Mouse (Mus musculus) gastrocnemius, postnatal 10 days (tissue): ENCODE measurements around the gene Rac1. TPM values are rescaled to one million over a fixed set of nuclear protein-coding genes. Genes with fewer than 3 reads are reported as not detected.
A peak's percentile ranks its signal among the peaks of the same experiment; 100 is the strongest.

Source experiments
- DNase-seq: peaks from one replicate; pipeline ENCODE4 v3.0.0; 2021; ENCODE audit warnings: mixed read lengths
- total RNA-seq, 2 experiments: library from RNA; stranded (reverse); gene quantifications; 2 replicates each; pipeline ENCODE4 v1.2.3; 2021

The Rac1 gene
- total RNA-seq, 2 experiments from 2014 or later = 237 to 250 TPM

DNA sequence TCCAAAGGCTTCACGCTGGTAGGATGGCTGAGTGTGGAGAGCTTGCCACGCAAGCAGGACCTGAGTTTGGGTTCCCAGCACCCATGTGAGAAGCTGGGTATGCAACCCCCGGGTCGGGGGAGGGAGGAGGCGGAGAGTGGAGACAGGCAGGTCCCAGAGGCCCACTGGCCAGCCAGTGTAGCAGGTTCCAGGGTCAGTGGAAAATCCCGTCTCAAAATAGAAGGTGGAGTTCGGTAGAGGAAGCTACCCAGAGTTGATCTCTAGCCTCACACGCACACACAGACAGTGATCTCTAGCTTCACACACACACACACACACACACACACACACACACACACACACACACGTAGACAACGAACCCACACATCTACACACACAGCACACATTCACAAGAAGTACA lies 34.7 kb downstream of the Rac1 start:
- DNase-seq = no peak

DNA sequence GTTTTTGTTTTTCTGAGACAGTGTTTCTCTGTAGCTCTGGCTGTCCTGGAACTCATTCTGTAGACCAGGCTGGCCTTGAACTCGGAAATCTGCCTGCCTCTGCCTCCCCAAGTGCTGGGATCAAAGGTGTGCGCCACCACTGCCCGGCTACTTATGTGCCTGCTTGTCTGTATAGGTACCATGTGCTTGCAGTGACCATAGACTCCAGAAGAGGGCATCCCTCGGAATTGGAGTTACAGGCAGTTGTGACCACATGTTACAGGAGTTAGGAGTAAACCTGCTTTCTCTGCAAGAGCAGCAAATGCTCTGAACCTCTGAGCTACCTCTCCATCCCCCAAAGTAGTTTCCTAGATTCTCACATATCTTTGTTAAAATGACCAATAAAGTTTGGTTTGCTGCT lies 36.1 kb downstream of the Rac1 start:
- DNase-seq = no peak

DNA sequence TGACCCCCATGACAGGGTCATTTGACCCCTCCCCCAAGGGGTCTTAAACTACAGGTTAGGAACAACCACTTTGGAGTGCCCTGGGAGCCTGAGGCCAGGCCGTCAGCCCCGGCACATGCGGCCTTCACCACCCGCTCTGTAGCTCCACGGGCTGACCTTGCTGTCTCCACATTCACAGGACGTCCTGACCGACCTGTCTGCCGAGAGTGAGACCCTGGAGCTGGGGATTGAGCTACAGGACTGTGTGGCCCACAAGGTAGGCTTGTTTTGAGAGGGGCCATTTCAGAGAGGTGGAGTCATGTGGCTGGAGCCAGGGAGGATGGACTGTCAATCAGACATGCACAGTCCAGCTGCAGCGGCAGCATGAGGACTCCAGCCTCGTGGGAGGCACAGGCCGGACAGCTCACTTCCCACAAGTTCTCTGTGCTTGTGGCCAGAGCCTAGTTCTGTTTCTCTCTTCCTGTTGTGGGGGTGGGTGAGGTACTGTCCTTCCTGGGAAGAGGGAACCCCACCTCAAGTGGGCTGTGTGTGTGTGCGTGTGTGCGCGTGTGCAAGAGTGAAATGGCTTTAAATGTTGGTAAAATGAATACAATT lies 38.0 kb downstream of the Rac1 start:
- DNase-seq = no peak

DNA sequence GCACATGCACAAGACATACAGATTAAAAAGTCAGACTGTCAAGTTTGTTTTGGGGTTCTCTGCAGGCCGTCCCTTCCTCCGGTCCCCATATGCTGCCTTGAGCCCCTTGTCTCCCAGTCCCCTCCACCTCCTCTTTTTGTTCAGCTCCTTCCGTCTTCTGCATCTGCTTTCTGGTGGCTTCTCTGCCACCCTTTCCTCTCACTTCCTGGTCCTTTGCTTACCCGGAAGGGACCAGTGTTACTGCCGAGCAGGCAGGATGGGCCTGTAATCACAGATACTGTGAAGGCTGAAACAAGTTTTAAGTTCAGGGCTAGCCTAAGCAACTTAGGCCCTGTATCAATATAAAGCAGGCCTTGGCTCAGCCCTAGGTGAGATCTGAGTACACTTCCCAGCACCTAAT lies 39.8 kb downstream of the Rac1 start:
- no peak for DNase-seq

DNA sequence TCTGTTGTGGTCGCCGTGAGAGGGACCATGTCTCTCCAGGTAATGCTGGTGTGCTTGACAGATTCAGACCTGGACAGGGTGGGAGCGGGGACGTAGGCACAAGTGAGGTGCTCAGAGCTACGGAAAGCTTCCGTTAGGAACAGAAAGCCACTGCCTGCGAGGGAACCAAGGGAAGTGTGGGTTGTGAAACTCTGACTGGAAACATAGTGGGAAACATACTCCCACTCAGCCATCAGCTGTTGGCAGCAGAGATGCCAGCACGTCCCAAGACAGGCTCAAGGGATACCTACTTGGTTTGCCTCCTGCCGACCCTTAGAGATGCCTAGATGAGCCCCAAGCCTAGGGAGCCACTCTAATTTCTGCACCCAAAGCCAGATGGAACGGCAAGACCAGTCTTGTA lies 40.6 kb downstream of the Rac1 start:
- DNase-seq = no peak

DNA sequence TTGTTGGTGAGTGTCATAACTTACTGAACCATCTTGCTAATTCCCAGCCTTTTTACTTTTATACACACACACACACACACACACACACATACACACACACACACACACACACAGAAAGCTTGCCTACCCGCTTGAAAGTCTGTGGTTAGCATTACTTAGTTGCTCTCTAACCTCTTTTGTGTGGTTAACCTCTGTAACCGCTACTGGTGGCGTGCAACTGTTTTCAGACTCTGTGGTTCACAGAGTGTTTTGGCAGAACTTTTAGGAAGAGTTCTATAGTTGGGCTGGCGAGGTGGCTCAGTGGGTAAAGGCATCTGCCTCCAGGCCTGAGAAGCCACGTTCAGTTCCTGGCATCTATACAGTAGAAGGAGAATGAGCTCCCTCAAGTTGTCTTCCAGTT lies 42.9 kb downstream of the Rac1 start:
- DNase-seq = no peak

DNA sequence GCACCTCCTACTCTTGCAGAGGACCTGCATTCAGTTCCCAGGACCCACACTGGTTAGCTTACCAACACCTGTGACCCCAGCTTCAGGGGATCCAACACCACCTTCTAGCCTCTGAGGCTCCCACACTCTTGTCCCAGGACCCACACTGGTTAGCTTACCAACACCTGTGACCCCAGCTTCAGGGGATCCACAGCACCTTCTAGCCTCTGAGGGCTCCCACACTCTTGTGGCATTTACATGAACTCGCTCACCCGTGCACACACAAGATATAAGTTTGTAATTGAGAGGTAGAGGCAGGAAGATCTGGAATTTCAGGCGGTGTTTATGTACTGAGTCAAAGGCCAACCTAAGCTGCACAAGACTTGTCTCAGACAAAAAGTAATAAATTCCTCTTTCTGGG lies 49.9 kb downstream of the Rac1 start:
- DNase-seq = no peak

DNA sequence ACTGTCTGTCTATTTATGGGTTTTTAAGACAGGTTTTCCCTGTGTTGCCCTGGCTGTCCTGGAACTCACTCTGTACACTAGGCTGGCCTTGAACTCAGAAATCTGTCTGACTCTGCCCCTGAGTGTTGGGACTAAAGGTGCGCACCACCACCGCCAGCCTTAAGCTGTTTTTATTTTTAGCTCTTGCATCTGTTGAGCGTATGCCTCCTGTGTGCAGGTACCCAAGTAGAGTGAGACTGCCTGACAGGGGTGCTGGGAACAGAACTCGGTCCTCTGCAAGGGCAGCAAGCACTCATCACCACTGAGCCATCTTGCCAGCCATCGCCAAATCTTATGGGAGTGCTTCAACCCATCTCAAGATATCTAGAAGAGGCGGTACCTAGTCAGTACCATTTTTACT lies 51.8 kb downstream of the Rac1 start:
- DNase-seq = no peak

DNA sequence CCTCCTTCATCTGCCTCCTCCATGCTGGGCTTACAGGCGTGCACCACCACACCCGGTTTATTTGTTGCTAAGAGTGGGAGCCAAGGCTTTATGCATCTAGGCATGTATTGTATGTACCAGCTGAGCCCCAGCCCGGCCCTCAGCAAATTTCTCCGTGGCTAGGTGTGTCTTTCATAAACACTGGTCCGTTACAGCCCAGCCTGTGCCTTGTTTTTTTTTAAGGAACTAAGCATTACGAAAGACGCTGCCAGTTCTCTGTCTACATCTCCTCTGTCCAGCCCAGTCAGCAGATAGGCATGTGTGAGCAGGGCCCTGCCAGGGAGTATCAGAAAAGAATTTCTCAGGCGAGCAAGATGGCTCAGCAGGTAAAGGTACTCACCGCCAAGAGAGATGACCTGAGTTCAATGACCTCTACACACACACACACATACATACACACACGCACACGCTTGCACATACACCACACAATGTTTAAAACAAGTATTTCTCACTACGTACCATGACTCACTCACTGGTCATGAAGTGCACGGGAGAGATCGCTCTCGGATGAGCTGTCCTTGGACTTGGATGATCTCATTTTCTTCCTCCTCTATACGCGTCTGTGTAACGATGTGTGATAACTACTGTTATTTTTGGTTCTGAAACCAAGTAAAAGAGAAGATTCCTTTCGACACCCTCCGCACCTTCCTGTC lies 52.5 kb downstream of the Rac1 start:
- no peak for DNase-seq

DNA sequence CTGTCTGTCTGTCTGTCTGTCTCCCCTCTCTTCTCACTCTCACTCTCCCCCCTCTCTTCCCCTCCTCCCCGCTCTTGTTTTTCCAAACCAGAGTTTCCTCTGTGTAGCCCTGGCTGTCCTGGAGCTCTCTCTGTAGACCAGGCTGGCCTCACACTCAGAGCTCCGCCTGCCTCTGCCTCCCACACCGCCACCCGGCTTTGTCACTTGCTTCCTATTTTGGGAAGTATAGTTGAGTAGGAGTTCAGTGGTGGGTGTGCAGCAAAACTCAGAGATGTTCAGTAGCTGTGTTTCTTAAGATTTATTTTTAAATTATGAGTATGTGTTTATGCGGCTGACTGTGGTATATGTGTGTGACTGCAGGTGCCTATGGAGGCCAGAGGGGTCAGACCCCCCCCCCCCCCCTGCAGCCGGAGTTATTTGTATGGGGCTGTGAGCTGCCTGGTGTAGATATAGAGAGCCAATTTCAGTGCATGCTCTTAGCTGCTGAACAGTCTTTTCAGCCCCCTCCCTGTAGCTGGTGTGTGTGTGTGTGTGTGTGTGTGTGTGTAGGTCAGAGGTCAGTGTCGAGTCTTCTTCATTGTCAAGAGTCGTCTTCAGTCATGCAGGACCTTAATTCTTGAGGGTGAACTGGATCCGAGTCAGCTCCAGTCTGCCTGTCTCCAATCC lies 55.8 kb downstream of the Rac1 start:
- DNase-seq = no peak

DNA sequence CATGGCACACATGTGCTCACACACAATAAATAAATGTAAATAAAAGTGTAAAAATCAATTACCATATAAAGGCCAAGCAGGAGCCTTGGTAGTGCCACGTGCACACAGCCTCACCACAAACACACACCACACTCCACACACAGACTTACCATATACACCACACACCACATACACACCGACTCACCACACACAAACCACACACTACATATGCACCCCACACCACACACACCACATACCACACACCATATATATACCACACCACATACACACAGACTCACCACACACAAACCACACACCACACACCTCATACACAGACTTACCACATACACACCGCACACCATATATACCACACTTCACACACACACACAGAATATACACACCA lies 56.7 kb downstream of the Rac1 start:
- no peak for DNase-seq

DNA sequence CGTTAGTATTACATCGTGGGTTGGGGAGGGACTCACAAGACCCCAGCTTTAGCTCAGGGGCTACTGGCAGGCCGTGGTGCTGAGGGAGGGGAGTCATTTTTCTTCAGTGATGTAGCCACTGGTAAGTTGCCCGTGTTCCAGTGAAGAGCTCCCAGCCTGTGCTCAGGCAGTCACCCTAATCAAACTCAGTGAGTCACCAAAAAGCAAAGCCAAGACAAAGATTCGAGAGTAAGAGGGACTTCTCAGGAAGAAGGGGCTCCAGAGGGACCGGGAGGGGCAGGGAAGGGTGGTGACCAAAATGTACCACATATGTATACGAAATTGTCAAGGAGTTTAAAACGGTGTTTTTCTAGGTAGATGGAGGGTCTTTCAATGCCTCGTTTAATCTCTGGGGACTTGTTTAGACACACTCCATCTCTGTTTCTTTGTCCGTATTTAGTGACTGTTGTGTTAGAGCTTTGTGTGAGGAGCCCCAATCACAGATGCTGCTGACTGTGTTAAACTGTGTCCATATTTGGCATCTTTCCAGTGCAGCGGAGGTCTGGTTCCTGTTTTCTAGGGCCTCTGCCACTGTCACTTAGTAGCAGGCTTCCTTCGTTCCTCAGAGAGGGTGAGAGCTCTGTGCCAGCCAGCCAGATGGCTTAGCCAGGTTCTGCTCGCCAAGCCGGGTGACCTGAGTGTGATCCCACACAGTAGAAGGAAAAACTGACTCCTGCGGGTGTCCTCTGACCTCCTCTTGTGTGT lies 57.2 kb downstream of the Rac1 start:
- DNase-seq = peak; percentile 32

DNA sequence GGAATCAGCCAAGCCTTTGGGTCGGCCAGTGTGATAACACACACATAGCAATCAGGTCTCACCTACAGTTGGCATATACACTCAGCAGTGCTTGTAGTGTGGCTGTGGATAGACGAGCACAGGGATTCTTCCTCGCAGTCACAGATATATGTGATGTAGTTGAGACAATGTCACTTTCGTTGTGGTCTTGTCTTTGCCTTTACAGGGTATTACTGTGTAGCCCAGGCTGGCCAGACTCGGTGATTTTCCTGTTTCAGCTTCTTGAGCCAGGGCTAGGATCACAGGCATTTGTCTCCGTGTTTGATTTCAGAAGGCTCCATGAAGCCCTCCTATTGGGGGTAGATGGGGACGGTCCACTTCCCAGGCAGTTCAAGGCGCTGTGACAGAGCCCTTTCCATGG lies 58.2 kb downstream of the Rac1 start:
- DNase-seq = no peak

DNA sequence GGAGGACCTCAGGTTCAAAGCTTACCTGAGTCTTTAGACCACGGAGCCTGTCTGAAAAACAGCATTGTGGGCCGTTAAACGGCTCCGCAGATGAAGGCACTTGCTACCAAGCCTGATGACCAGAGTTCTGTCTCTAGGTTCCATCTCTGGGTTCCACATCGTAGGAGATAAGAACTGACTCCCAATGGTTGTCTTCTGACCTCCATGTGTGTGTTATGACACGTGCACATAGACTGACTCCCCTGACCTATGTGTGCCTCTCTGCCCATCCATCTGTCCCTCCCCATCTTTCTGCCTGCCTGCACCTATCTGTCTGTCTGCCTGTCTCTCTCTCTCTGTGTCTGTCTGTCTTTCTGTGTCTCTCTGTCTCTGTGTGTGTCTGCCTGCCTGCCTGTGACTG lies 59.9 kb downstream of the Rac1 start:
- no peak for DNase-seq

DNA sequence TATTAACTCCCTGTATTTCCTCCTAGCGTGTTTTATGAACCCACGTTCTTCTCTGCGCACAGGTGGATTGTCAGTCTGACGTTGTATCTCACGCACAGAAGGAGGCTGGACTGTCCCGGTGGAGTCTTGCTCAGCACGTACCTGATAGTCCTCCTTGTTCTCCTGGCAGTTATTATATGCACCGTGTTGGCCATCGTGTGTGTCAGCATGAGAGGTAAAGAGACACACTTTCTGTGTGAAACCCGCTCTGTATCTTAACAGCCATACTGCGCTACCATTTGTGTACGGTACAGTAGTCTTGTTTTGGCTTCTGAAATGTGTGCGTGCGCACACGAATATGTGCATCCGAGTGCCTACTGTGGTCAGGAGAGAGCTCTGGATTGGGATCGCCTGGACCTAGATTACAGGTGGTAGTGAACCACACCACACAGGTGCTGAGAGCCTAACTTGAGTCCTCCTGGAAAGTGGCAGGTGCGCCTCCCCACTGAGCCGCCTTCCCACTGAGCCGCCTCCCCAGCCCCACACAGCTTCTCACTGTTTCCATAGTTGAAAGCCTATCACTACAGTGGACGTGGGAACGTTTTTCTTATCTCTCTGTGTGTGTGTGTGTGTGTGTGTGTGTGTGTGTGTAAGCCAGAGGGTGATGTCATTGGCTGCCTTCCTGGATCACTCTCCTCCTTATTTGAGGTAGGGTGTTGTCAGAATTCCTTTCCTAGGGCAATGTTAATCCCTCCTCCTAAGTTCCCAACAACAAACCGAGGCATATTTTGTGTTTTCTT lies 60.8 kb downstream of the Rac1 start:
- no peak for DNase-seq

DNA sequence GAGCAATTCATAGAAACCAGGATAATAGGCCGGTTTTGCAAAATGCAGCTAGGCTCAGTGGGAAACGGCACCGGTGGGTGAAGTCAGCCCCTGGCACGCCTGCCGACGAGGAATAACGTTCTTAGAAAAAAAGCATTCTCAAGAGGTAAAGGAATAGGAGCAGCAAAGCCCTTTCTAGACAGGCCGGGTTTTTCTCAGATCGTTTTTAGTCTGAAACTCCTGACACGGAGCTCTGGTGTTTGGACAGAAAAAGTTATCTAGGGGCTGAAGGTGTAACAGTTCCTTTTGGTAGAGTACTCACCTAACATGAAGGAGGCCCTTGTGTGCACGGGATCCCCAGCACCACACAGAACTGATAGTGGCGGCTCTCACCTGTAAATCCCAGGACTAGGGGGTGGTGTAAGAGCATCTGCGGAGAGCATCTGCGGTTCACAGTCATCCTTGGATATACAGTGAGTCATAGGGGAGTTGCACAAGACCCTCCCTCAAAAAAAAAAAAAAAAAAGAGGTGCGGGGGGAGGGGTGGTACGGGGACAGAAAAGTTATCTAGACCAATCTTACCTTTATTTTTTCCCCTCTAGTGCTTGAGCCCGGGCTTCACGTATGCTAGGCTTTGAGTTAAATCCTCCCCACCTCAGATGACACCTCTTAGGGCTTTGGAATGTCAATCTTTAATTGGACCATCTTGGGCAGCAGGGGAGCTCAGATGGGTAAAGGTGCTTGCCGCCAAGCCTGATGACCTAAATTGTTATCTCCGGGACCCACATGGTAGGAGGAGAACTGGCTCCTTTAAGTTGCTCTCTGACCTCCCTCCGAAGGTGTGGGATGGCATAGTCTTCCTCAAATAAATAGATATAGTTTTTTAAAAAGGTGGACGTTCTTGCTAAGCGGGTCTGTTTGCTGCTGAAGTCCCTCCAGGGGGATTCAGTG lies 62.4 kb downstream of the Rac1 start:
- no peak for DNase-seq

DNA sequence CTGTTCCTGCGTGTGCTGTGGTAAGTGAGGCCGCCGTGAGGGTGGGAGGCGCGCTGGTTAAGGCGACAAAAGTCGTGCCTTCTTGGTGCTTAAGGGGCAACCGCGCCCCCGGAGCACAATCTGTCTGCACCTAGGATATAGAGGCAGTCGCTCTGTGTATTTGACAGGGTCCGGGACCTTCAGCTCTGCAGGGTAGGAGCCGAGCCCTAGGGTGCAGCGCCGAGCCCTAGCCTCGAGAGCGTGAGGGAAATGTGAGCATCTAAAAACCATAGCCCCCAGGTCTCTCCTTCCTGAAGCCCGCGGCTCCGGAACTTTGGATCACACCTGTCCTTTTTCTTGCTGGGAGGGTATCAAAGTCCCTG lies 63.1 kb downstream of the Rac1 start:
- no peak for DNase-seq

DNA sequence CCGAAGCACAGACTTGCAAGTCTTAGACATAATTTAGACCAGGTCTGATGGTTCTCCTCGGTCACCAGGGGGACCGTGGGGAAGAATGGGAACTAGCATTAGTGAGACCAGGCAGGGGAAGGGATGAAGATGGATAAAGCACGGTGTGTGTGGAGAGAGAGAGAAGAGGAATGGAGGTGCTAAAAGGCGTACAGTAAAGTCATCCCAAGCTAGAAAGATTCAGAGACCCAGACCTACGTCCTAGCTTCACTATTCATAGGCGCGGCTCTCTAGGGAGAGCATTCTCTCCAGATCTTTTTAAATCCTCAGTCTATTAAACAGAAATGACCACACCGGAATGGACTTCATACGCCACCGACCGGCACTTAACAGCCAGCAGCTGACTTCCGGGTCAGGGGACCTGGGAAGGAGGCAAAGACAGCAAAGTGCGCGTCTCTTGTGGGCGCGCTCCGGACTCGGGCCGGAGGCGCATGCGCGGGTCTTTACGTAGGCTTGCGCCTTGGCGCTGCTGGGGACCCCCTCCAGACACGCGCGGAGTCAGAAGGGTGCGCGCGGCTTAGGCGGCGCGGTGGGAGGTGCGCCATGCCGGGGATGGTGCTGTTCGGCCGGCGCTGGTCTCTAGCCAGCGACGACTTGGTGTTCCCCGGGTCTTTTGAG lies 63.6 kb downstream of the Rac1 start, which contains the start of gene Daglb:
Daglb (plus strand) TSS at position 485 of the 657 bp plus-strand sequence.
- peak; percentile 88 for DNase-seq

DNA sequence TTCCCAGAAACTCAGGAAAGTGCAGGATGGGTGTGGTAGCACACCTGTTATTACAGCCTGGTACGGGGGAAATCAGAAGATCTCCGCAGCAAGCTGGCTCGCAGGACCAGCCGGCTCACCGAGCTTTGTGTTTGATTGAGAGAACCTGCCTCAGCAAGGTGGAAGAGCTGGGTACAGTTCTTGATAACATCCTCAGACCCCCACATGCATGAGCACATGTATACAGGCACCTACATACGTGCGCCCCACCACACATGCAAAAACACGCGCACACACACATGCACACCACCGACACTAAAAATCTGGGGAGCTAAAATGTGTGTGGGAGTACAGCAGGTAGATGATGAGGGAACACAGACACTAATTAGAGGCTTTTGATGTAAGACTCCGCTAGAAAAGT lies 64.2 kb downstream of the Rac1 start:
- DNase-seq = no peak
